Mouse (Mus musculus): ENCODE measurements at regions not wholly inside any gene's neighbourhood (a gene's known extent, or its start where the extent isn't known, plus 50 kb on each side); places are given as distances from the start of the nearest gene placed in this dataset.

DNA sequence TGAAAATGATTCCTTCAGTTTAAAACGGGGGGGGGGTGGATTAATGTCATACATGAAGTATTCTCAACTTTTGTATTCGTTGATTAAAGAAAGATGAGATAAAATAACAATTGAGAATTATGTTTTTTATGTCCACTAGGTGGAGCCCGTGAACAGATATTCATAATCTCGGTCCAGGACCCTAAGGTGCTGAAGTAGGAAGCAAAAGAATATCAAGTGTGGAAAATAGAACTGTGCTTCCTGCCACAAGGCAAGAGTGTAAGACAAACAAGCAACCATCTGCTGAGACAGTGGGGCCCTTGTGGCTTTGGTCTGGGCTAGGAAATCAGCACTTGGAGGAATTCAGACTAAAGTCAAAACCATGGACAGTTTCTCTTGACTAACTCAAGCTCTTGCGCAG lies 50.9 kb upstream of the Kap start:
- intact Hi-C loops (cut with DNase I) = loop anchor here (5.0 kb wide), 1 partner anchor 488 kb away; no protein-coding TSS in a partner anchor

DNA sequence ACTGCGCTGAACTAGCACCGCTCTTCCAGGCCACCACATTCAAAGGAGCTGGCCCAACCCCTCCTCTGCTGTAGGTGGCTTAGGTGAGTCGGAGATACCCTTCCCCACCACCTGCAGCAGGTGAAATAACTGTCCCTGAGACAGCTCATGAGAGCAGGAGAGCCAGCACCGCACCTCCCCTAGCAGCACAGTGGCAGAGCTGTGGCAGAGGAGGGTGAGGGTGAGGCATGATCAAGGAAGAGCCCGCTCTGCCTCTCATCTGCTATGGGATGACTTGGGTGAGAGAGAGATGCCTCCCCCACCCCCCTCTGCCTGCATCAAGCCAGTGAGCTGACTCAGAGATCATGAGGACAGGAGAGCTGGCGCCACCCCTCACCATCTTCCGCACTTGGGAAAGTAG lies 81.1 kb upstream of the Kap start:
- DNase-seq (ENCODE audit: low spot score in 2 of 2) = no peak
- intact Hi-C loops (cut with DNase I) = no loop called here

More for the DNA sequence above, 50.9 kb upstream of the Kap start:
- peak; percentile 15 to 23 for DNase-seq (ENCODE audit: low spot score in 2 of 2)

DNA sequence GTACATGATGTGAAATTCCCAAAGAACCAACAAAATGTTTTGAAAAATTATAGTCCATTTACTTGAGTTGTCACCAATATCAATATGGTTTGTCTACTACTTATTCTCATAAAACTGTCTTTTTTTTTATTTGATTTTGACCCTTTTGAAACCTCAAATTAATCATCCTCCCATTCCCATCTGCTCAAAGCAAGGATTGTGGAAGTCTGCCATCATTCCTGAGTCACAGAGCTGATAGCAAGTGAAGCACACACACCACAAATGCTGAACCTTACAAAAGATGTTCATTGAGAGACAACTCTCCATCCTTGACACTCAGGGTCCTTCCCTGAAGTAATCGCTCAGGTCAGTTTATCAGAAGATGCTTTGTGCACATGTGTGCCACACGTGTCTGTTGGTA lies 82.1 kb upstream of the Kap start:
- intact Hi-C loops (cut with DNase I) = no loop called here
- DNase-seq (ENCODE audit: low spot score in 2 of 2) = peak in 1 of 2 experiments; percentile 3

DNA sequence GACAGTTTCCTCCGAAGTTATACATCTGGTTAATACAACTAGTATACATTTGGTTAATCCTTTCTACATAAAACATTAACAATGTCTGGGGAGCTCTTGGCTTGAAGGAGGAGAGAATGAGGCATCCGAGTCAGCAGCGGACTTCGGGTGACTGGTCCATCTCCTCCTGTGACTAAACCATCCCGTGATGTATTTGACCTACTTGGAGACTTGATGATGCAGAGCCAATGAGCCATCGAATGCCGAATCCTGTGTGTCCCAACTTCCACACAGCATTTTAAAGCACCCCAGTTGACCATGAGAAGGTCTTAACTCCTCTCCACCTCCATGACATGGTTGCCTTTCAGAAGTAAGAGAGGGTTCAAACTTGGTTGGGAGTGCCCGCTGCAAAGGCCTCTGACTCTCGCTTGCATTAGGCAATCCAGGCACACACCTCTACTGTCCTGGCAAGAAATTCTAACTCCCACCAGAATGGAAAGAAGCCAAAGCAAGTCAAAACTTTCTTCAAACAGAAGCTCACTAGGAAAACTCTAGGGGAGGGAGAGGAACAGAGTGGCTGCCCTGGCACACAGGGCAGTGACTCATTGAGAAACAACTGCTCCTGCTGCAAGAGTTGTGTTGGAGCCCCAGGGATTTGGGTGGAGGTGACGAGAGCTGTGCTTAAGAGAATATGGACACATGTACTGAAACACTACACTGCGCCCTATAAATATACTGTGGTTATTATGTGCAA lies 75.4 kb upstream of the Etv6 start:
- intact Hi-C loops (cut with DNase I) = loop anchor here (1.0 to 10.0 kb wide), 4 partner anchors 77 to 655 kb away; partner anchors contain the start of gene Etv6
- DNase-seq (ENCODE audit: low spot score in 2 of 2) = no peak

DNA sequence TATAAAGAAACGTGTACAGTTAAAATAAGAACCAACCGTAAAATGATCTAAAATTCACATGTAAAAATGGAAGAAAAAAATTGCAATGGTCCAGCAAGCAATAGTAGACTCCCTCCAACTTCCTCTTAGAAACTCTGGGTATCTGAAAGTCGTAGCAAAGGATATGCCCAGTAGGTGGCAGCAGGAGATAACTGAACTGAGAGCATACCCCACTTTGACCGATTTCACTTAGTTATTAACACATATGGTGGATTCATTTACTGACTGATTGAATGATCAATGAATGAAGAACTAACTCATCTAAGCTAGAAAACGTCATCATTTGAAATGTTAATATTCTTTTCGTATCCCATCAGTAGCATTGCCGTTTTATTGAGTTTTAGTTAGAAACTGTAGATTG lies 74.8 kb upstream of the Etv6 start:
- intact Hi-C loops (cut with DNase I) = loop anchor here (1.0 to 10.0 kb wide), 4 partner anchors 77 to 654 kb away; partner anchors contain the start of gene Etv6
- peak; percentile 76 to 81 for DNase-seq (ENCODE audit: low spot score in 2 of 2)

DNA sequence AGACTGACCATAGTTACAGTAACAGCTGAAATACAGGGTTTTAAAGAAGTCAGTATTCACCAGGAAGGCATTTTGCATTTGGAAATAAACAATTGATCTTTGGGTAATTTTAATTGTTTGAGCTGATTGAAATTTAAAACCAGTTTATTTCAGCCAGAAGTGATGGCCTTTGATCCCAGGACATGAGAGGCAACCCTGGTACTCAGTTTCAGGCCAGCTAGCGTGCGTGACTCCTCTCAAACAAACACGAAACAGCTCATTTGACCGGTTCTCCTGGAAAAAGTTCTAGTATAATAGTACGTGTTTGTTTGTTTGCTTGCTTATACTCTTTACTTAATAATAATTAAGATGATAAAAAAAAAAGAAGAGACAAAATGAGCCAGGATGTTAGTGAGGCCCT lies 72.9 kb upstream of the Etv6 start:
- intact Hi-C loops (cut with DNase I) = loop anchor here (5.0 to 10.0 kb wide), 3 partner anchors 75 to 652 kb away; partner anchors contain the start of gene Etv6
- no peak for DNase-seq (ENCODE audit: low spot score in 2 of 2)

DNA sequence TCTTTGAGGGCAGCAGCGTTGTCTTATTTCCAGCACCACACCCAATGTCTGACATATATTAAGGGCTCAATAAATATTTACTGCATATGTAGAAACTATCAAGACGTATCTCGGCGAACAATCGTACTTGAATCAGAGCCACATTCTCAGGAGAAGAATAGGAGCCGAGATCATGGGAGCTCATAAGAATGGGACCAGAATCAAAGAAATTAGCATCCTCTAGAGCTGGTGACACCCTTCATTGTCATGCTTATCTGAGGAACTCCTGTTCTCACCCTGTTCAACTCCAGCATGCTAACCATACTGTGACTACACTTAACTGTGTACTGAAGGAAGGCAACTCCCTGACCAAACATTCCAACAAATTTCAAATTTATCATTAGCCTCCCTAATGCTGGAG lies 72.2 kb upstream of the Etv6 start:
- DNase-seq (ENCODE audit: low spot score in 2 of 2) = no peak
- intact Hi-C loops (cut with DNase I) = loop anchor here (5.0 to 10.0 kb wide), 3 partner anchors 74 to 652 kb away; partner anchors contain the start of gene Etv6

DNA sequence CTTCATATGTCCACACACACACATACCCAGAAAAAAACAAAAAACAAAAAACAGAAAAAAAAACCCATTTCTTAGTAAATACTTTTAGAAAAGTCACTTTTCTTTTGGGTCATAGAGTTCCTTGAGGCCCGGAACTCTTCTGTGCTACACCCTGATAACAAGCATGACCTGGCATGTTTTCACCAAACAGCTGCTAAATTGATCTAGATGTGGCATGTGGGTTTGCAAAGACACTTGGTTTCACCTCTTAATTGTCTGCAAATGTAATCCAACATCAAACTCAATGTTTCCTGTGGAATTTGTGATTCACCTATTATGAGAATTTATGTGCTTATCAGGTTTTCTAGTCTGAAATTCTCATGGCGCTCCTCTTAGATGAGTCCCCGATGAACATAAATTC lies 68.2 kb upstream of the Etv6 start:
- DNase-seq (ENCODE audit: low spot score in 2 of 2) = no peak
- intact Hi-C loops (cut with DNase I) = loop anchor here (10.0 kb wide), 2 partner anchors 268 to 648 kb away; no protein-coding TSS in a partner anchor

DNA sequence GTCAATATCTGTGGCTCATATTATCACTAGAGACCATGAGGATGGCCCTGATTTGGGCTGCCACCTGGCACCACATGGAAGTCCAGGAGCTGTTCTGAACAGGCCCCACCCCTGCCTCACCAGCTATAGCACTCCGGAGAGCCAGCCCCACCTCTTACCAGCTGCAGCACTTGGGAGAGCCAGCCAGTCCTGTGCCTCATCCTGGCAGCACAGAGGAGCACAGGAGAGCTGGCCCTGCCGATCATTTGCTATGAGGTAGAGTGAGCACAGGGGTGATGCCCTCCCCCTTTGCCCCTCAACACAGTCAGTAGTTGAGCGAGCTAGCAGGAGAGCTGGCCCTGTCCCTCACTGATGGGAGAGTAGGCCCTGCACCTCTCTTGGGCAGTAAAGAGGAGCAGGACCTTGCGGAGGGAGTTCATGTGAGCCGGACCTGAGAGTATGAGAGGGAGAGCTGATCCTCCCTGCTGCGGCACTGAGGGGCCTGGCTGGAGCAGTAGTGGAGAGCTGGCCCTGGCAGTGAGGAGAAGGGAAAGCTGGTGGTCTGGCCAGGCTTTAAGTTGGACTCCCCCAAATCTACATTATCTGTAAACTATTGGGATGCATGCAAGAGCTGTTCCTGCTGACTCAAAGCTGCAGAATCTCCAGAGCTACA lies 63.3 kb upstream of the Etv6 start:
- intact Hi-C loops (cut with DNase I) = no loop called here
- DNase-seq (ENCODE audit: low spot score in 2 of 2) = no peak

DNA sequence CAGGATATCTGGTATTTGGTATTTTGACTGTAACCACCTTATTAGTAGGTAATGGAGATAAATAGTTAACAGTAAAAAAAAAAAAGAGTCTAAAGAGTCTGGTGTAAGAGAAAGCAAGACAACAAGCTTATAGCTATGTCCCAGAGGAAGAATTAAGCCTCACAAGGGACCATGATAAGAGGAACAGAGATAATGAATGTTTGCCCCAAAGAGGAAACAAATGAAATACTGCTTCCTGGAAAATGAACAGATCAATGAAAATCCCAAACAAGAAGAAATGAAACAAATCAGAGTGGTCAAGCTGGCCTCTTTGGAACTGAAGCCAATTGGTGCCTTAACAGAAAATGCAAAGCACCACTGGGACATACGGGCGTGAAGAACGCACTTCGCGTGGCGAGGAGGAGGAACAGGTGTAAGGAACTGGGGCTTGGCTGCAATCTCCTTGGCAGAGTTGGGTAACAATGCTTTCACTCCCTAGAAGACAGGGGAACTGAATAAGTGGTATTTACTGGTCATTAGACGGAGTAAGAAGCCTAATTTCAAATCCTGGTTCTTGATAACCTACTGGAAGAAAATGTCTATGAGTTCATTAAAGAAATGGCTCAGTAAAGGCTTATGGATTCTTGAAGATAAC lies 62.2 kb upstream of the Etv6 start:
- no peak for DNase-seq (ENCODE audit: low spot score in 2 of 2)
- intact Hi-C loops (cut with DNase I) = no loop called here

DNA sequence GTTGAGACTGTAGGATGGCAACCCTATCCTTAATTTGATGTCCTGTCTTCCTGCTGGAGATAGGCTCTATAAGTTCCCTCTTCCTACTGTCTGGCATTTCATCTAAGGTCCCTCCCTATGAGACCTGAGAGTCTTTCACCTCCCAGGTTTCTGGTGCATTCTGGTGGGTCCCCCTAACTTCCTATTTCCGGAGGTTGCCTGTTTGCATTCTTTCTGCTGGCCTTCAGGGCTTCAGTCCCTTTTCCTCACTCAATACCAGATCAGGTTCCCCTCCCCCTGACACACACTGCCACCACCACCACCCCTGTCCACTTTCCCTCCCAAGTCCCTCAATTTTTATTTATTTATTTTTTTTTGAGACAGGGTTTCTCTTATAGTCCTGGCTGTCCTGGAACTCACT lies 59.5 kb upstream of the Etv6 start:
- no peak for DNase-seq (ENCODE audit: low spot score in 2 of 2)
- intact Hi-C loops (cut with DNase I) = no loop called here

DNA sequence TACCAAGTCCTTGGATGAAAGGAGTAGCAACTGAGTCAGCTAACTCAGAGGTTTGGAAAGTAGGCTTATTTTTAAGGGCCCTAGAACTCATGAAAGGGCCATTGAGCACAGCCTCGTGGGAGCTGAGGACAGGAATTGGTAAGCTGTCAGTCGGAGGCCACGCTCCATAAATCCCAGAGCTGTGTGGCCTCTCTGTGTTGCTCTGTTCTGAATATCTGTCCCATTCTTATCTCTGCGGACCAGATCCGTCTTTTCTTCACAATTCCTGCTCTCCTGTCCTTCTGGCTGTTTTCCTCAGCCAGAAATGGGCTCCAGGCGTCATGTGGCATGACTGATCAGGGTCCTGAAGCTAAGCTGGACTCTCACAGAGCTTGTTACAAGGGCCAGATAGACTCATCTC lies 58.6 kb upstream of the Etv6 start:
- intact Hi-C loops (cut with DNase I) = no loop called here
- DNase-seq (ENCODE audit: low spot score in 2 of 2) = no peak

DNA sequence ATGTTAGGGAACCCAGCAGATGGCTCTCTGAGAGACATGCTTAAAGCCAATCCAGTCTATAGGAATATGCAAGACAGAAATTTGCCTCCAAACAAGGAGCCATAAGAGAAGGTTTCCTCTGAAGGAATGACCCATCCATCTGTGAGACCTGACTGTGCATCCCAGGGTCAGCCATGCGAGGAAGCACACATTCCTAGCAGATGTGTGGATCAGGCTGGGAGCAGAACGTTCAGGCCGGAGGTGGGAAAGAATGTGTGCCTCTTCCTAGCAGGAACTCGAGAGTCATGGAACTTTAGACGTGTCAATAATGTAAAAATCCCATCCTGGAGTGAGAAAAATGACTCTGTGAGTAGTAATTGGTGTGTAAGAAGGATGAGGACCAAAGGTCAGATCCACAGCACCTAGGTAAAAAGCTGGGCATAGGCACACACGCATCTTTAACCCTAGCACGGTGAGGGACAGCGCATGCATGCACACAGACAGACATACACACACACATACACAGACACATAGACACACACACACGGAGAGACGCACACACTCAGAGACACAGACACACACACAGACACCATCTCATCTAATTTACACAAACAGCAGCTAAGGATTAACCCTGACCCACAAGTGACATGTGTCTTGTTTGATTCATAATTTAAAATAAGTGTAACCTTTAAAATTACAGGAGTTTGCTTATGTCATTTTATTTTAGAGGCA lies 51.5 kb upstream of the Etv6 start:
- DNase-seq (ENCODE audit: low spot score in 2 of 2) = no peak
- intact Hi-C loops (cut with DNase I) = no loop called here

DNA sequence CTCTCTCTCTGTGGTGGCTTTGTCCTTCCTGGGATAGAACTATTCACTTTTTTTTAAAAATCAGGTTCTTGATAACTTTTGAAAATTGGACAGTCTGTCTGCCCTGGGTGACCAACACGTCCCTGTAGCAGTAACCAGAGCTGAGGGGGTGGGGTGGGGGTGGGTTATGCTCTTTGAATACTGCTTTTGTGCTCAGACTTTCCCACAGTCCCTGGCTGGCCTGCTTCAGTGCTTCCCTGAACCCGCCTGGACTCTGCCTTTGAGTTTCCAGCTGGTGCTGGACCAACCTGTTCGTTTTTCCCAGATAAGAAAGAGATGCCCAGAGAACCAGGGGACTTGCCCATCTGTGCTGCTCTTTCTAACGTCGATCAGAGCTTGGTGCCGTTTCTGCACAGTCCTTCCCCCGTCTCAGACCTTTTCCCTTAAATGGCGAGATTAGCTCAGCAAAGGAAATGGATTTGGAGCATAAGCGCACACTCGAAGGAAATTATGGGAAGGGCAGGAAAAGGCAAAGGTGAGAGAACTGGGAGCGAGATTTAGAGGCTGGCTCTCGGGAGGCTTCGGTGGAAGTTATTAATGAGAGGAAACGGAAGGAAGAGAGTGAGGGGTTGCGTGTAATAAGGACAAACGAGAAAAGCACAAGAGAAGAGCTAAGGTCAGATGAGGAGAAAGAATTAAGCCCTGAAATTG lies 50.7 kb upstream of the Etv6 start:
- no peak for DNase-seq (ENCODE audit: low spot score in 2 of 2)
- intact Hi-C loops (cut with DNase I) = no loop called here
